Mouse (Mus musculus) C2C12 (cell line): ENCODE measurements around the gene Arih2.

Source experiments
- CTCF ChIP-seq: IDR thresholded peaks from one replicate; pipeline ENCODE4 v1.5.1; 2011; ENCODE audit not compliant: control insufficient read depth, insufficient read depth, insufficient read length
- MAX ChIP-seq: IDR thresholded peaks from one replicate; pipeline ENCODE4 v1.6.1; 2011; ENCODE audit warnings: mild to moderate bottlenecking, control low read depth
- MYOG ChIP-seq: IDR thresholded peaks from one replicate; pipeline ENCODE4 v1.6.1; 2011; ENCODE audit not compliant: control insufficient read depth, insufficient read length; ENCODE audit errors: extremely low read depth
- USF1 ChIP-seq: IDR thresholded peaks from one replicate; pipeline ENCODE4 v1.6.1; 2011; ENCODE audit warnings: low read depth, mild to moderate bottlenecking, control low read depth, moderate library complexity

DNA sequence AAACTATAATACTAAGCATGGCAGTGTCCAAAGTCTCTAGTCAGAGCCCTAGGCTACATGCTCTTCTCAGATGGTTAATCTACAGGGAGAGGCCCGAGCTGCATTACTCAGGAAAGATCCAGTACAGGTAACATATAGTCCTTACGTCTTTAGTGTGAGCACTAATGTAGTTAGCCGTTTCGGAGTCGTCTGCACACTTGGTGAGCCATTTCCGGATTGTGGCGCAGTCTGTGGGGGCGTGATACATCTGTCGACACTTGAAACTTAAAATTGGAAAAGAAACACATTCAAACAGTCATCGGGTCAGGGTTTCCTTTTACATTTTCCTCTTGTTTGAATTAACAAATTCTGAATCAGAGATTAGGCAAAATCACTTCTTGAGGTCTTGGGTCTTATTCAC is 37.7 kb downstream of the Arih2 start:
- no peak for TF ChIP-seq CTCF
- no peak for TF ChIP-seq MYOG
- no peak for TF ChIP-seq MAX
- no peak for TF ChIP-seq USF1
